Mouse (Mus musculus): Measurements from ENCODE around the gene Olfr1367.

DNA sequence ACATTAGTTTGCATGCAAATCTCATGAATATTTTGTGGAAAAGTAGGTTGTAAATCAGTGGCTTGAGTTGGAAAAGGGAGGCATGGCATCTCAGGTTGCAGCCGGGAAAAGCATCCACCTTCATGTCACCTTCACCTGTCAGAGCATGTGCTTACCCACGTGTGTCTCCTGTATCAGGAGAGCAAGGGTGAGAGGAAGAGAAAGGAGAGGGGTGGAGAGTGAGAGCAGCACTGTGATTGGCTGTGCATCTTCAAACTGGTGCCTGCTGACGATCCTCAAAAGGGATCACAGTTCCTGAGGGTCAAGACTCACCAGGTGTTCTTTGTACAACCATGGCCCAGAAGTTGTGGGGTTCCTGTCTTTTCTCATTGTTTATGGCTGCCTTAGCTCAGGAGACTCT lies 34.8 kb upstream of the Olfr1367 start, which contains the start of gene Gpx6:
- no peak for TF ChIP-seq CTCF (IDR thresholded peaks at IDR 0.05; ENCODE audit: extremely low read depth, insufficient read depth, low read length)
- no peak for TF ChIP-seq POLR2A (IDR thresholded peaks at IDR 0.05; ENCODE audit: extremely low read depth, insufficient read depth, low read length)
